Mouse (Mus musculus) E14TG2a.4 (cell line): Measurements from ENCODE around the gene Wdr47.

Source experiments
- CTCF ChIP-seq: conservative IDR thresholded peaks from 2 replicates; pipeline ENCODE4 v1.5.1; 2014; ENCODE audit warnings: low read length
- NANOG ChIP-seq: IDR thresholded peaks from 2 replicates; pipeline ENCODE4 v1.6.1; 2014; ENCODE audit warnings: borderline replicate concordance, low read length, mixed read lengths
- POU5F1 ChIP-seq: IDR thresholded peaks from 2 replicates; pipeline ENCODE4 v1.6.1; 2014; ENCODE audit warnings: low read length, borderline replicate concordance

GRCm38 (mm10) chr3:108653710-108654379 lies 62.8 kb downstream of the Wdr47 start, which contains the start of gene Clcc1:
- TF ChIP-seq CTCF = no peak
- no peak for TF ChIP-seq NANOG
- no peak for TF ChIP-seq POU5F1
